ENCODE assay signal across 8 mouse cellular contexts in the genomic region with DNA sequence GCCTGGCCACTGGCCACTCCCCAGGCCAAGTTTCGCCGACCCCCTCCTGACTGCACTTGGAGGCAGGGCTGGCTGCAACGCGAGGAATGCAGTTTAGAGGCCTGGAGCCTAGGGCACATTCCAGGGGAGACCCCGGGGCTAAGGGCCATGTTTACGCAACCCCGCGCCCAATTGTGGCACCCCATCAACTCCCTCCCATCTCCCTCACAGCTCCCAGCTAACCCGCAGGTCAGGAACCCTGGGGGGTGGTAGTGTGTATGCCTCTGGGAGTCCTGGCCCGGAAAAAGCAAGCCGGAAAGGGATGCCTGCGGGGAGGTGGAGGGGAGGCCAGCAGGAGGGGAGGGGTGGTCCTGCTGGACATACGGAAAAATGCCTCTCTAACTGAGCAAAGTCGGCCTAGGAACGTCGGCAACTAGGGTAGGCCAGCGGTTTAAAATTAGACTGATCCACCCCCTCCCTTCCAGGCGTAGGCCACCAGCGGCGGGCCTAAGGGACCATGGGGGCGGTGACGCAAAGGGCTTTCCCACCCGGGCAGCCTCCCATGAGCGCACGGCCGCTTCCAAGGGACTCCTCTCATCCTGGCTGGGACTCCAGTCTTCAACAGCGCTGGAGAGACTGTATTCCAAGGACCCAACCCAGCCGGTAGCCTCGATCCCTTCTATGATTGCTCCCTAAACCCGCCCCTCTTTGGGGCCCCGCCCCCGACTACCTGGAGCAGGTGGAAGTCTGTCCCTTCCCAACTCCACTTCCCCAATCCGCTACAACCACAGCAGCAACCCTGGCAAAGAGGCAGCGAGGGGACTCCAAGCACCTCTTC. TPM values are rescaled to one million over a fixed set of nuclear protein-coding genes. Genes with fewer than 3 reads are reported as not detected.
A peak's percentile ranks its signal among the peaks of the same experiment; 100 is the strongest.
DNase-seq lines count a peak whose midpoint lies in the region; TF ChIP-seq lines count a peak whose summit lies in the region.

No protein-coding gene starts in this region.

- peak; percentile 41; the same call in 1 of the 2 replicates for TF ChIP-seq POLR2A in lung, adult 2 months (IDR thresholded peaks at IDR 0.05; ENCODE audit: borderline replicate concordance, extremely low read depth, low read depth, low read length)
- no peak for TF ChIP-seq POLR2A in olfactory bulb, adult 2 months (IDR thresholded peaks at IDR 0.05; ENCODE audit: insufficient read depth, low read depth, low read length)

- no peak for TF ChIP-seq CTCF in lung, adult 2 months (IDR thresholded peaks at IDR 0.05; ENCODE audit: insufficient read depth, low read length)
- no peak for TF ChIP-seq CTCF in olfactory bulb, adult 2 months (IDR thresholded peaks at IDR 0.05; ENCODE audit: insufficient read depth, low read depth, low read length)

- peaks cover 65% of the 10 kb centered on the region for H3K4me1 ChIP-seq in embryonic facial prominence, embryonic 10.5 days
- peaks cover 17% of the 10 kb centered on the region for H3K4me1 ChIP-seq in lung, adult 2 months (ENCODE audit: control insufficient read depth, insufficient read depth, low read length)
- peaks cover 34% of the 10 kb centered on the region for H3K4me1 ChIP-seq in olfactory bulb, adult 2 months (ENCODE audit: control insufficient read depth, insufficient read depth, low read length)

- H3K4me3 ChIP-seq in embryonic facial prominence, embryonic 10.5 days, result peak overlapping the region; percentile 70
- H3K4me3 ChIP-seq in lung, adult 2 months (replicated peaks; ENCODE audit: extremely low read depth, low read depth, low read length), result peak overlapping the region; percentile 92
- peak overlapping the region; percentile 81 for H3K4me3 ChIP-seq in olfactory bulb, adult 2 months (ENCODE audit: insufficient read depth, low read depth, low read length)

- 0 out of 2 replicates have a peak, but pooled peaks cover 2% of the 10 kb centered on the region for H3K36me3 ChIP-seq in embryonic facial prominence, embryonic 10.5 days (replicated peaks)

- peaks cover 18% of the 10 kb centered on the region; the same call in 1 of the 2 replicates for H3K27me3 ChIP-seq in embryonic facial prominence, embryonic 10.5 days (replicated peaks; ENCODE audit: low read depth, poor library complexity, severe bottlenecking)

- DNase-seq in urinary bladder, adult 18-20 months (ENCODE audit: low spot score in 2 of 2), result peak; percentile 63 to 84
- no peak for DNase-seq in urinary bladder, postnatal 10 days (ENCODE audit: low spot score)
- peak; percentile 76 for DNase-seq in embryonic facial prominence, embryonic 10.5 days (ENCODE audit: low spot score)
- peak; percentile 77 for DNase-seq in heart, adult 8-10 months (ENCODE audit: low spot score)
- DNase-seq in kidney, adult 8-10 months, result peak; percentile 75 to 77
- DNase-seq in lung, adult 2 months, result peak; percentile 86
- DNase-seq in layer of hippocampus, postnatal 10 days (ENCODE audit: low spot score in 2 of 2), result no peak

- WGBS in embryonic facial prominence, embryonic 10.5 days, result under 1% methylated on average over 34 of the region's 34 CpGs
- WGBS in lung, adult 2 months, result 3% methylated on average over 34 of the region's 34 CpGs
- WGBS in olfactory bulb, adult 2 months, result 14% methylated on average over 34 of the region's 34 CpGs

- H3K9me3 ChIP-seq in embryonic facial prominence, embryonic 10.5 days, result no peaks in the 10 kb centered on the region

- H3K27ac ChIP-seq in embryonic facial prominence, embryonic 10.5 days (replicated peaks), result peak overlapping the region; percentile 86
- no peak overlapping the region for H3K27ac ChIP-seq in olfactory bulb, adult 2 months (ENCODE audit: insufficient read depth, low read depth, low read length)

RNA-seq across cellular contexts. Expression of a gene that starts 0.9 kb away (rescaled TPM):
- polyA plus RNA-seq in embryonic facial prominence, embryonic 10.5 days (2016; fragmentation: Nextera tagmentation; extraction: Ambion mirVana), result 2.9 and 3.3 TPM in 2 replicates
- total RNA-seq in heart, adult 8-10 months (2022), result 1 to 10 TPM; 5.8 to 8.1 (median 6.3) TPM
- polyA plus RNA-seq in lung, adult 2 months (2012; rRNA removed), result 89.2 and 114 TPM in 2 replicates
- polyA plus RNA-seq in olfactory bulb, adult 2 months (2012; ENCODE audit: insufficient read depth, insufficient read length, low replicate concordance, missing spikeins), result not detected in 2 replicates
- 1 to 10 TPM; 3.3 to 3.6 TPM for total RNA-seq in layer of hippocampus, postnatal 10 days (2021)

RNA-seq across cellular contexts. Expression of a gene that starts 1.8 kb away (rescaled TPM):
- 5.5 and 5.7 TPM in 2 replicates for polyA plus RNA-seq in embryonic facial prominence, embryonic 10.5 days (2016; fragmentation: Nextera tagmentation; extraction: Ambion mirVana)
- total RNA-seq in heart, adult 8-10 months (2022), result under 1 TPM; 0.41 to 0.79 (median 0.48) TPM
- 7.4 and 8.1 TPM in 2 replicates for polyA plus RNA-seq in lung, adult 2 months (2012; rRNA removed)
- not detected in 2 replicates for polyA plus RNA-seq in olfactory bulb, adult 2 months (2012; ENCODE audit: insufficient read depth, insufficient read length, low replicate concordance, missing spikeins)
- 10 to 100 TPM; 11.6 to 13.6 TPM for total RNA-seq in layer of hippocampus, postnatal 10 days (2021)

RNA-seq across cellular contexts. Expression of a gene that starts 20.7 kb away (rescaled TPM):
- 93.0 and 99.4 TPM in 2 replicates for polyA plus RNA-seq in embryonic facial prominence, embryonic 10.5 days (2016; fragmentation: Nextera tagmentation; extraction: Ambion mirVana)
- total RNA-seq in heart, adult 8-10 months (2022), result 10 to 100 TPM; 23.9 to 28.1 (median 26.0) TPM
- 86.2 and 104 TPM in 2 replicates for polyA plus RNA-seq in lung, adult 2 months (2012; rRNA removed)
- polyA plus RNA-seq in olfactory bulb, adult 2 months (2012; ENCODE audit: insufficient read depth, insufficient read length, low replicate concordance, missing spikeins), result not detected in 2 replicates
- total RNA-seq in layer of hippocampus, postnatal 10 days (2021), result 10 to 100 TPM; 43.4 to 46.6 TPM

RNA-seq across cellular contexts. Expression of a gene that starts 20.7 kb away (rescaled TPM):
- polyA plus RNA-seq in embryonic facial prominence, embryonic 10.5 days (2016; fragmentation: Nextera tagmentation; extraction: Ambion mirVana), result 1.3 TPM in 2 replicates
- 1 to 10 TPM in 2 of 4 experiments, under 1 TPM in 2; 0.69 to 1.8 (median 1.1) TPM for total RNA-seq in heart, adult 8-10 months (2022)
- 7.6 and 13.2 TPM in 2 replicates for polyA plus RNA-seq in lung, adult 2 months (2012; rRNA removed)
- polyA plus RNA-seq in olfactory bulb, adult 2 months (2012; ENCODE audit: insufficient read depth, insufficient read length, low replicate concordance, missing spikeins), result not detected in 2 replicates
- total RNA-seq in layer of hippocampus, postnatal 10 days (2021), result 1 to 10 TPM; 4.9 to 6.7 TPM

RNA-seq across cellular contexts. Expression of a gene that starts 26.3 kb away (rescaled TPM):
- polyA plus RNA-seq in embryonic facial prominence, embryonic 10.5 days (2016; fragmentation: Nextera tagmentation; extraction: Ambion mirVana), result 0.34 and 0.83 TPM in 2 replicates
- total RNA-seq in heart, adult 8-10 months (2022), result not detected
- polyA plus RNA-seq in lung, adult 2 months (2012; rRNA removed), result 0.25 and 0.36 TPM in 2 replicates
- not detected in 2 replicates for polyA plus RNA-seq in olfactory bulb, adult 2 months (2012; ENCODE audit: insufficient read depth, insufficient read length, low replicate concordance, missing spikeins)
- total RNA-seq in layer of hippocampus, postnatal 10 days (2021), result 1 to 10 TPM; 1.8 to 1.9 TPM

Comparison
In these comparisons a context has a peak if more than half of its experiments do, and no peak if none do; other contexts are left out.
1. DNase-seq: peak in urinary bladder, adult 18-20 months (2 of 2), embryonic facial prominence, embryonic 10.5 days (single experiment), heart, adult 8-10 months (single experiment), kidney, adult 8-10 months (2 of 2) and lung, adult 2 months (single experiment); none in urinary bladder, postnatal 10 days (single experiment) and layer of hippocampus, postnatal 10 days (0 of 2).
2. RNA of a gene that starts 20.7 kb away (polyA plus RNA-seq): 86.2 to 104 TPM in lung, adult 2 months and 93.0 to 99.4 TPM in embryonic facial prominence, embryonic 10.5 days; not detected in olfactory bulb, adult 2 months; every median in the first group is over 10 times any median in the second.
3. Peak in every context shown above with its lines, with median percentiles within 50 percentile points of each other: H3K4me3 ChIP-seq.